Mouse (Mus musculus): Measurements from ENCODE around the gene Rapsn. TPM values are rescaled to one million over a fixed set of nuclear protein-coding genes. Genes with fewer than 3 reads are reported as not detected.

Gene Rapsn
- polyA plus RNA-seq, 1 experiment from 2014 or later: 0.57 TPM

DNA sequence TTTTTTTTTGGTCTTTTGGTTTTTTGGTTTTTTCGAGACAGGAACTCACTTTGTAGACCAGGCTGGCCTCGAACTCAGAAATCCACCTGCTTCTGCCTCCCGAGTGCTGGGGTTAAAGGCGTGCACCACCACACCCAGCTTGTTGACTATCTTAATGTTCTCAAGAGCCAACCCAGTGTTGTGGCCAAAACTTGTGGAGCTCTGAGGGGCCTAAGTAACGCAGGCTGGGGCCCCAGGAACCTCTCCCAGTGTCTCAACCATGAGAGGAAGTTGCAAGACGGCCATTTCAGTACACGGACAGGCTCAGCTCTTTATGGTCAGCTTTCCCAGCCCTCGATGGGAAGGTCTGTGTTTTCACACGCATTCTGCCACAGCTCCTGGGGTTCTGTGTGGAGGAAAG is 53.6 kb downstream of the Rapsn start:
- 81% methylated on average over 9 of the region's 9 CpGs for WGBS
- Histone ChIP-seq H3K4me3 (replicated peaks; ENCODE audit: low read depth, low read length) (no peak overlapping the region), H3K4me1 (ENCODE audit: control insufficient read depth, insufficient read depth, low read length) (no peaks in the 10 kb centered on the region), H3K9ac (replicated peaks; ENCODE audit: low read length) (no peak overlapping the region), H3K9me3 (ENCODE audit: control insufficient read depth, low read length) (no peaks in the 10 kb centered on the region), H3K4me2 (ENCODE audit: low read length) (no peak overlapping the region), H3K27ac (replicated peaks; ENCODE audit: low read depth, low read length) (no peak overlapping the region), H3K36me3 (ENCODE audit: control insufficient read depth, insufficient read depth, low read length) (no peaks in the 10 kb centered on the region), H3K27me3 (ENCODE audit: control insufficient read depth, insufficient read depth, low read length) (no peaks in the 10 kb centered on the region)
- DNase-seq (no peak), ATAC-seq (ENCODE audit: low FRiP score, low TSS enrichment) (no peak)

DNA sequence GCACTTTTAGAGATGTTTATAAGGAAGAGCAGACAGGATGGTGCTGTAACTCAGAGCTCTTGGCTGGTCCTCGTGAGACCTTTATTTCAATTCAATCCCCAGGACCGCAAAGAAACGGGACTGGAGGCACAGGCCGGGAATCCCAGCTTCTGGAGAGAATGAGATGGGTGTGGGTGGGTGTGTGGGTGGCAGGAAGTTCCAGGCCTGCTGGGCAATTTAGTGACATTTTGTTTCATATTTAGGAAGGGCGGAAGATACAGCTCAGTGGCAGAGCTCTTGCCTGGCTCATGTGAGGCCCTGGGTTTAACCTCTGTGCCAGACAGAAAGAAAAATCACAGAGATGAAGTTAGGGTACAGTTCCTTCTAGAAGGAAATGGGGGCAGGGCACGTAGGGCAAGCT is 54.8 kb downstream of the Rapsn start:
- Histone ChIP-seq H3K9me3 (ENCODE audit: control insufficient read depth, low read length) (no peaks in the 10 kb centered on the region), H3K4me2 (ENCODE audit: low read length) (no peak overlapping the region), H3K36me3 (ENCODE audit: control insufficient read depth, insufficient read depth, low read length) (no peaks in the 10 kb centered on the region), H3K4me1 (ENCODE audit: control insufficient read depth, insufficient read depth, low read length) (no peaks in the 10 kb centered on the region), H3K9ac (replicated peaks; ENCODE audit: low read length) (no peak overlapping the region), H3K27ac (replicated peaks; ENCODE audit: low read depth, low read length) (no peak overlapping the region), H3K27me3 (ENCODE audit: control insufficient read depth, insufficient read depth, low read length) (no peaks in the 10 kb centered on the region), H3K4me3 (replicated peaks; ENCODE audit: low read depth, low read length) (no peak overlapping the region)
- ATAC-seq (ENCODE audit: low FRiP score, low TSS enrichment) (no peak), DNase-seq (no peak)
- WGBS: 79% methylated on average over 6 of the region's 6 CpGs

DNA sequence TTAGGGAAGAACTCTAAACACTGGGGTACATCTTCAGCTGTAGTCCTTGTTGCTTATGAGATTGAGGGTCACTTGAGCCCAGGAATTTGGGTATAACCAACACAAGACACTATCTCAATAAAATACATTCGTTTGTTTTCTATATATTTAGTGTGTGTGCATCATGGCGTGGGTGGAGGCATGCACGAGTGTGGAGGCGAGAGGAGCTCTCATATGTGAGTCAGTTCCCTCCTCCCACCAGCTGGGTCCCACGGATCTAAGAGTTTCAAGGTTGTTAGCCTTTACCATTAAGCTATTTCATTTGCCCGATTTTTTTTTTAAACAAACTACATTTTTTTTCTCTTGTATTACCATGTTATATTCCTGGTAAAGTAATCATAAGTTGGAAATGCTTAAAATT is 55.4 kb downstream of the Rapsn start:
- Histone ChIP-seq H3K36me3 (ENCODE audit: control insufficient read depth, insufficient read depth, low read length) (no peaks in the 10 kb centered on the region), H3K9me3 (ENCODE audit: control insufficient read depth, low read length) (no peaks in the 10 kb centered on the region), H3K27me3 (ENCODE audit: control insufficient read depth, insufficient read depth, low read length) (no peaks in the 10 kb centered on the region), H3K9ac (replicated peaks; ENCODE audit: low read length) (no peak overlapping the region), H3K4me3 (replicated peaks; ENCODE audit: low read depth, low read length) (no peak overlapping the region), H3K4me1 (ENCODE audit: control insufficient read depth, insufficient read depth, low read length) (no peaks in the 10 kb centered on the region), H3K4me2 (ENCODE audit: low read length) (no peak overlapping the region), H3K27ac (replicated peaks; ENCODE audit: low read depth, low read length) (no peak overlapping the region)
- DNase-seq: no peak
- no peak for ATAC-seq (ENCODE audit: low FRiP score, low TSS enrichment)
- 82% methylated on average over 6 of the region's 6 CpGs for WGBS

Other genes with a start within 250 kb of the Rapsn start
- 280 and 285 TPM in 2 replicates for gene Mtch2, start 188.5 kb upstream of the Rapsn start, polyA plus RNA-seq (2014; fragmentation: Nextera tagmentation; extraction: Ambion mirVana)
- 95.3 and 152 TPM in 2 replicates for gene C1qtnf4, start 149.8 kb upstream of the Rapsn start, polyA plus RNA-seq (2014; fragmentation: Nextera tagmentation; extraction: Ambion mirVana)
- gene Kbtbd4, start 130.9 kb upstream of the Rapsn start, polyA plus RNA-seq (2014; fragmentation: Nextera tagmentation; extraction: Ambion mirVana): 48.6 and 55.2 TPM in 2 replicates
- gene Ndufs3, start 130.8 kb upstream of the Rapsn start, polyA plus RNA-seq (2014; fragmentation: Nextera tagmentation; extraction: Ambion mirVana): 212 and 214 TPM in 2 replicates
- 83.9 and 95.3 TPM in 2 replicates for gene Celf1, start 95.2 kb upstream of the Rapsn start, polyA plus RNA-seq (2014; fragmentation: Nextera tagmentation; extraction: Ambion mirVana)
- gene Psmc3, start 18.4 kb downstream of the Rapsn start, polyA plus RNA-seq (2014; fragmentation: Nextera tagmentation; extraction: Ambion mirVana): 232 and 271 TPM in 2 replicates
- 21.9 and 26.7 TPM in 2 replicates for gene Slc39a13, start 34.8 kb downstream of the Rapsn start, polyA plus RNA-seq (2014; fragmentation: Nextera tagmentation; extraction: Ambion mirVana)
- 1.2 and 2.4 TPM in 2 replicates for gene Spi1, start 46.8 kb downstream of the Rapsn start, polyA plus RNA-seq (2014; fragmentation: Nextera tagmentation; extraction: Ambion mirVana)
- not detected in 2 replicates for gene Mybpc3, start 82.5 kb downstream of the Rapsn start, polyA plus RNA-seq (2014; fragmentation: Nextera tagmentation; extraction: Ambion mirVana)
- 43.3 and 56.3 TPM in 2 replicates for gene Madd, start 148.2 kb downstream of the Rapsn start, polyA plus RNA-seq (2014; fragmentation: Nextera tagmentation; extraction: Ambion mirVana)
- 0.90 and 2.6 TPM in 2 replicates for gene Nr1h3, start 167.2 kb downstream of the Rapsn start, polyA plus RNA-seq (2014; fragmentation: Nextera tagmentation; extraction: Ambion mirVana)
- 33.1 and 50.8 TPM in 2 replicates for gene Acp2, start 167.3 kb downstream of the Rapsn start, polyA plus RNA-seq (2014; fragmentation: Nextera tagmentation; extraction: Ambion mirVana)
- 10.6 and 14.6 TPM in 2 replicates for gene Ddb2, start 201.4 kb downstream of the Rapsn start, polyA plus RNA-seq (2014; fragmentation: Nextera tagmentation; extraction: Ambion mirVana)
- 8.2 and 11.4 TPM in 2 replicates for gene Pacsin3, start 220.3 kb downstream of the Rapsn start, polyA plus RNA-seq (2014; fragmentation: Nextera tagmentation; extraction: Ambion mirVana)
- 64.2 and 71.8 TPM in 2 replicates for gene Arfgap2, start 229.4 kb downstream of the Rapsn start, polyA plus RNA-seq (2014; fragmentation: Nextera tagmentation; extraction: Ambion mirVana)

All from midbrain, embryonic 14.5 days (tissue).